Mouse (Mus musculus) liver, embryonic 13.5 days (tissue): ENCODE measurements at regions not wholly inside any gene's neighbourhood (a gene's known extent, or its start where the extent isn't known, plus 50 kb on each side); places are given as distances from the start of the nearest gene placed in this dataset.

Experiments
- ATAC-seq: fragments of 200-750 bp; cut with Nextera tagmentation; 2 replicates; pipeline ENCODE4 v1.8.0; 2017; ENCODE audit warnings: low read depth, mild to moderate bottlenecking, moderate number of reproducible peaks, moderate library complexity
- DNase-seq: peaks from one replicate; pipeline ENCODE4 v3.0.0; 2022
- H3K27ac ChIP-seq: fragments of 300-500 bp; sonication (generic); 2 replicates; pipeline ENCODE4 v1.5.1; 2015; ENCODE audit warnings: moderate library complexity, mild to moderate bottlenecking, inconsistent platforms
- H3K27me3 ChIP-seq: fragments of 300-500 bp; sonication (generic); 2 replicates; pipeline ENCODE4 v1.6.1; 2015; ENCODE audit warnings: mild to moderate bottlenecking, inconsistent platforms
- H3K36me3 ChIP-seq: fragments of 300-500 bp; sonication (generic); 2 replicates; pipeline ENCODE4 v1.6.1; 2015; ENCODE audit warnings: mild to moderate bottlenecking, inconsistent platforms
- H3K4me1 ChIP-seq: fragments of 300-500 bp; sonication (generic); replicated peaks from 2 replicates; pipeline ENCODE4 v1.6.1; 2015; ENCODE audit warnings: inconsistent platforms
- H3K4me2 ChIP-seq: fragments of 300-500 bp; sonication (generic); 2 replicates; pipeline ENCODE4 v1.6.1; 2015; ENCODE audit warnings: inconsistent platforms, mild to moderate bottlenecking, moderate library complexity
- H3K4me3 ChIP-seq: fragments of 300-500 bp; sonication (generic); replicated peaks from 2 replicates; pipeline ENCODE4 v1.5.1; 2015; ENCODE audit warnings: mild to moderate bottlenecking, inconsistent platforms
- H3K9ac ChIP-seq: fragments of 300-500 bp; sonication (generic); 2 replicates; pipeline ENCODE4 v1.6.1; 2015; ENCODE audit warnings: mild to moderate bottlenecking, inconsistent platforms
- H3K9me3 ChIP-seq: fragments of 300-500 bp; sonication (generic); replicated peaks from 2 replicates; pipeline ENCODE4 v1.6.1; 2016; ENCODE audit warnings: inconsistent platforms
- WGBS: fragments of 180-500 bp; shearing (Covaris S2); methylation state at CpG from one replicate; pipeline ENCODE4 v1.1.7; 2015; ENCODE audit not compliant: insufficient replicate concordance; 5-methylcytosine and 5-hydroxymethylcytosine counted together

GRCm38 (mm10) chr7:115206479-115207134 is 463.1 kb downstream of the Insc start:
- Histone ChIP-seq H3K36me3 (no peaks in the 10 kb centered on the region), H3K4me3 (no peak overlapping the region), H3K27me3 (no peaks in the 10 kb centered on the region), H3K27ac (no peak overlapping the region), H3K9ac (no peak overlapping the region), H3K4me2 (no peak overlapping the region), H3K9me3 (no peaks in the 10 kb centered on the region), H3K4me1 (no peaks in the 10 kb centered on the region)
- no peak for ATAC-seq
- DNase-seq = no peak
- WGBS = 48% methylated on average over 9 of the region's 9 CpGs

GRCm38 (mm10) chr7:115208781-115209180 is 465.3 kb downstream of the Insc start:
- Histone ChIP-seq H3K4me3 (no peak overlapping the region), H3K27ac (no peak overlapping the region), H3K9me3 (no peaks in the 10 kb centered on the region), H3K36me3 (no peaks in the 10 kb centered on the region), H3K9ac (no peak overlapping the region), H3K27me3 (no peaks in the 10 kb centered on the region), H3K4me1 (no peaks in the 10 kb centered on the region), H3K4me2 (no peak overlapping the region)
- DNase-seq = no peak
- WGBS = 54% methylated on average over 7 of the region's 7 CpGs
- ATAC-seq = no peak

- no peak overlapping the region for H3K4me2 ChIP-seq
- H3K36me3 ChIP-seq = no peaks in the 10 kb centered on the region
- ATAC-seq (no peak), DNase-seq (no peak)
- H3K9ac ChIP-seq = no peak overlapping the region
- H3K27ac ChIP-seq = no peak overlapping the region
- WGBS = 78% methylated on average over 2 of the region's 2 CpGs
- H3K27me3 ChIP-seq = no peaks in the 10 kb centered on the region
- no peaks in the 10 kb centered on the region for H3K4me1 ChIP-seq
- no peaks in the 10 kb centered on the region for H3K9me3 ChIP-seq
- H3K4me3 ChIP-seq = no peak overlapping the region
Observed at GRCm38 (mm10) chr7:115210012-115210411, 466.5 kb downstream of the Insc start.

GRCm38 (mm10) chr7:115216838-115217237 is 473.3 kb downstream of the Insc start:
- Histone ChIP-seq H3K4me1 (no peaks in the 10 kb centered on the region), H3K9me3 (no peaks in the 10 kb centered on the region), H3K9ac (no peak overlapping the region), H3K4me3 (peak overlapping the region; percentile 21; the same call in 1 of the 2 replicates), H3K4me2 (peak overlapping the region; percentile 50), H3K27me3 (no peaks in the 10 kb centered on the region), H3K36me3 (no peaks in the 10 kb centered on the region), H3K27ac (no peak overlapping the region)
- ATAC-seq = peak; percentile 80
- 3% methylated on average over 9 of the region's 13 CpGs for WGBS
- peak; percentile 41 for DNase-seq

GRCm38 (mm10) chr7:115217255-115217654 is 473.8 kb downstream of the Insc start:
- Histone ChIP-seq H3K27me3 (no peaks in the 10 kb centered on the region), H3K9ac (no peak overlapping the region), H3K4me2 (peak overlapping the region; percentile 50), H3K9me3 (no peaks in the 10 kb centered on the region), H3K4me1 (no peaks in the 10 kb centered on the region), H3K27ac (no peak overlapping the region), H3K36me3 (no peaks in the 10 kb centered on the region), H3K4me3 (peak overlapping the region; percentile 21; the same call in 1 of the 2 replicates)
- 11% methylated on average over 5 of the region's 5 CpGs for WGBS
- DNase-seq (no peak), ATAC-seq (peak; percentile 12; the same call in 1 of the 2 replicates)

GRCm38 (mm10) chr7:115217712-115218111 is 474.2 kb downstream of the Insc start:
- Histone ChIP-seq H3K36me3 (no peaks in the 10 kb centered on the region), H3K9me3 (no peaks in the 10 kb centered on the region), H3K4me1 (no peaks in the 10 kb centered on the region), H3K4me3 (no peak overlapping the region), H3K9ac (no peak overlapping the region), H3K27me3 (no peaks in the 10 kb centered on the region), H3K27ac (no peak overlapping the region), H3K4me2 (no peak overlapping the region)
- 39% methylated on average over 6 of the region's 6 CpGs for WGBS
- DNase-seq (no peak), ATAC-seq (no peak)

GRCm38 (mm10) chr7:115218596-115219180 is 475.2 kb downstream of the Insc start:
- no peaks in the 10 kb centered on the region for H3K27me3 ChIP-seq
- WGBS = 16% methylated on average over 13 of the region's 13 CpGs
- DNase-seq = no peak
- no peak overlapping the region for H3K27ac ChIP-seq
- ATAC-seq = no peak
- no peak overlapping the region for H3K4me3 ChIP-seq
- no peak overlapping the region for H3K4me2 ChIP-seq
- no peaks in the 10 kb centered on the region for H3K4me1 ChIP-seq
- no peaks in the 10 kb centered on the region for H3K9me3 ChIP-seq
- no peak overlapping the region for H3K9ac ChIP-seq
- no peaks in the 10 kb centered on the region for H3K36me3 ChIP-seq

- H3K4me1 ChIP-seq = no peaks in the 10 kb centered on the region
- DNase-seq = no peak
- no peak for ATAC-seq
- no peaks in the 10 kb centered on the region for H3K27me3 ChIP-seq
- no peak overlapping the region for H3K9ac ChIP-seq
- 52% methylated on average over 5 of the region's 7 CpGs for WGBS
- no peaks in the 10 kb centered on the region for H3K36me3 ChIP-seq
- no peaks in the 10 kb centered on the region for H3K9me3 ChIP-seq
- no peak overlapping the region for H3K4me3 ChIP-seq
- no peak overlapping the region for H3K4me2 ChIP-seq
- no peak overlapping the region for H3K27ac ChIP-seq
Observed at GRCm38 (mm10) chr7:115222642-115223041, 479.1 kb downstream of the Insc start.

- Histone ChIP-seq H3K27ac (no peak overlapping the region), H3K4me3 (no peak overlapping the region), H3K27me3 (no peaks in the 10 kb centered on the region), H3K9ac (no peak overlapping the region), H3K4me2 (no peak overlapping the region), H3K36me3 (no peaks in the 10 kb centered on the region), H3K4me1 (no peaks in the 10 kb centered on the region), H3K9me3 (no peaks in the 10 kb centered on the region)
- 54% methylated on average over 6 of the region's 6 CpGs for whole genome bisulfite sequencing
- ATAC-seq (no peak), DNase-seq (no peak)
Observed at GRCm38 (mm10) chr7:115230525-115230924, 487.0 kb downstream of the Insc start.

GRCm38 (mm10) chr7:115233850-115234436 is 490.4 kb downstream of the Insc start:
- WGBS = 25% methylated on average over 10 of the region's 10 CpGs
- no peaks in the 10 kb centered on the region for H3K4me1 ChIP-seq
- ATAC-seq = no peak
- H3K36me3 ChIP-seq = no peaks in the 10 kb centered on the region
- no peaks in the 10 kb centered on the region for H3K9me3 ChIP-seq
- H3K4me2 ChIP-seq = no peak overlapping the region
- no peak for DNase-seq
- H3K4me3 ChIP-seq = no peak overlapping the region
- no peak overlapping the region for H3K27ac ChIP-seq
- H3K27me3 ChIP-seq = no peaks in the 10 kb centered on the region
- no peak overlapping the region for H3K9ac ChIP-seq

GRCm38 (mm10) chr7:115237131-115237530 is 493.6 kb downstream of the Insc start:
- Histone ChIP-seq H3K9ac (no peak overlapping the region), H3K4me2 (no peak overlapping the region), H3K4me1 (no peaks in the 10 kb centered on the region), H3K36me3 (no peaks in the 10 kb centered on the region), H3K9me3 (no peaks in the 10 kb centered on the region), H3K4me3 (no peak overlapping the region), H3K27ac (no peak overlapping the region), H3K27me3 (no peaks in the 10 kb centered on the region)
- 61% methylated on average over 1 of the region's 1 CpGs for WGBS
- no peak for DNase-seq
- ATAC-seq = no peak
